Mouse (Mus musculus): ENCODE measurements around the gene Mrps9.
A peak's percentile ranks its signal among the peaks of the same experiment; 100 is the strongest.
"Not testable (repeated sequence)": the region's sequence is repeated elsewhere in the genome, so short reads cannot be mapped to it uniquely, and the experiment has no call there.

The Mrps9 gene

GRCm38 (mm10) chr1:42850663-42851397, at the start of gene Mrps9:
Gene Mrps9, plus strand, starts transcription at chr1:42851233.
- DNase-seq = peak; percentile 98

DNA sequence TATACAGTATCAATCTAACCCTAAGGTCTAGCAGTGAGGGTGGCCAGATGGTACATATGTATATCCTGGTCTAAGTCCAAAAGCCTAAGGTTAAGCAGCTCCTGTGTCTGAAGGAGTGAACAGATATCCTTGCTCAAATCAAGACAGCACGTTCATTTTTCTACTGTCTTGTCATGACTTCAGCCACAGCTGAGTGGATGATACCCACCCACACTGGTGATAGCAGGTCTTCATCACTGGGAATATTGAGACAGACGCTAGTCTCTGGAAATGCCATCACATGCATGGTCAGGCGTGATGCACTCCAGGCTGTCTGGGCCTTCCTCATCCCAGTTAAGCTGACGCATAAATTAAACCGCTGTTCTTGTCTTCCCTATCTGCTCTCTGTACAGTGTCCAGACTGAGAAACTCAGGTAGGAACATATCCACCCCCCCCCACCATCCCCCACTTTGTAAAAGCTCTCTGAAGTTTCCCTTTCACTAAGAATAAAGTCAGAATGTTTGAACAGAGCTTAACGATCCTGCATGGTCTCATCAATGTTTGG, 37.7 kb upstream of the Mrps9 start:
- DNase-seq = no peak

DNA sequence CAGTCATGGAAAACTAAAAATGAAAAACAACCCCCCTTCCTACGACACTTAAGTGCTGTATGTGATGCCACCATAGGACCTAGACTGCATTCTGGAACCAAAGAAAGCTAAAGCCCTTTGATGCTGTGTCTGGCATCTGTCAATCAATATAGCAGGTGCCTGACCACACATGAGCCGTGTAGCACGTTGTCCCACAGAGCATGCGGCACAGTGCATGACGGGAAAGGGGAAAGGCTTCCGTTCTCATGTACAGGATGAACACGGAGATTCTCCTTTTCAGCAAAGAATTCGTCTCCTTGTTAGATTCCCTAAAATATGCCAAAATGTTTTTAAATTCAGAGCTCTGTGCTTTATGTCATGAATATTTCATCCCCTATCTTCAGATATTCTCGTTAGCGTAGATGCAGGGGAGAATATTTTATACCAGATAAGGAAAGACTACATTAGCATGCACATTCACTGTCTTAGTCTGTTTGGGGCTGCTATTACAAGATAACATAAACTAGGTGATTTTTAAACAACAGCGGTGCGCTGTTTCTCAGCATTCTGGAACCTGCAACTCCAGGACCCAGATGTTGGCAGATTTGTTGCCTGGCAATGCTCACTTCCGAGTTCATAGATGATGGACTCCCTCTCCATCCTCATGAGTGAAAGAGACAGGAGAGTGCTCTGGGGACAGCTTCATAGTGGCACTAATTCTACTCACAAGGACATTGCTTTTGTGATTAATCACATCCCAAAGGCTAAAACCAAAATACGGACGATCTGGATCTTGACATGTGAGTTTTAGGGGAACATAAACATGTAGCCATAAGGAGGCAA, 36.0 kb upstream of the Mrps9 start:
- no peak for DNase-seq

DNA sequence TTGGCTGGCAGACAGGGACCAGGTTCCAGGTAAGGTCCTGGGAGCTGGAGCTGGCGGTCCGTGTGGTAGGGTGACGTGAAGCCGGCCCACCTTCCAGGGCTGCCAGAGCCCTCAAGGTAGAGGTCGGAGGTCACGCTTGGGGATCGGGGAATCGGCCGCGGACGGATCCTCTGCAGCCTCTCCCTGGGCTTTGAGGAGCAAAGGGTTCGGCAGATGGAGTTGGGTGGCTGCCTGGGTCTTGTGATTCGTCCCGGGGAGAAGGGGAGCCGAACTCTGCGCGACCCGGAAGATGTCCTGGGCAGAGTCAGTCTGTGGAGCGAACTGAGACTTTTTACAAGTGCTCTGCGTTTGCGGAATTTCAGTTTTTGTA, 350 bp downstream of the Mrps9 start:
- DNase-seq = no peak

DNA sequence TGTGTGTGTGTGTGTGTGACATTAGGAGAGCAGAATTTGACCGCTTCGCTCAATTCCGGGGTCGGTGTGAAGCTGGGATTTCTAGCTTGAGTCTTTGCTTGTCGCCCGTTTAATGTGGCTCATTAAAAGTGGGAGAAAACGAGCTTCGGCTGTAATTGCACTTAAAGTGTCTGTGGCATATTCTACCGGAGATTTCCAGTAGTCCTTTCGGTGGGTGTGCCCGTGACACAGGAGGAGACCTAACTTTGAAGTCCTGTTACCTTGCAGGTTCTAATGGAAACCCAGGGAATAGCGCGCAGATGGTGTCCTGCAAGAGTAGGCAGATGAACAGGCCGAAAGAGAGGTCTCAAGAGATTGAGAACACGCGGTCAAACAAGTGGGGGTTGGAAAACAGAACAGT, 777 bp downstream of the Mrps9 start:
- no peak for DNase-seq

DNA sequence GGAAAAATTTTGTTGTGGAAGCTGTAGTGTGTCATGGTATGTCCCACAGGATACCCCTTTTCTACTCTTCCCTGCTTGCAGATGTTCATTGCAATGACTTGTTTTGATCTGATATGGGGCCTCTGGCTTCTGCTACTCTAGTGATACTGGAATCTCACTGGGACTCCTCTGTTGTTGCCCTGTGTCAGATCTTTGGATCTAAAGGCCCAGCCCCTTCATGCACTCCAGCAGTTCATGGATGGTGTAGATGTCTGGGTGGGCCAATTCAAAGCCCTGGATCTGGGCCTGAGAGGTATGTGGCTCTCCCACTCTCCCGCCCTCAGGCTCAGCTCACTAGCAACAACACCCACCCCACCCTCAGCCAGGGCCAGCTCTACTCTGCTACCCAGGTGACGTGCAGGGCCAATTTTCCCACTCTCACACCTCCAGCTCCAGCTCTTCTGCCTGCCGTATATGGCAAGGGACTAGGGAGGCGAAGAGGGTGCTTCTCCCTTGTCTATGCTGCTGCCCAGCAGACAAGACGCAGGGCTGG, 13.8 kb downstream of the Mrps9 start:
- DNase-seq = no peak

DNA sequence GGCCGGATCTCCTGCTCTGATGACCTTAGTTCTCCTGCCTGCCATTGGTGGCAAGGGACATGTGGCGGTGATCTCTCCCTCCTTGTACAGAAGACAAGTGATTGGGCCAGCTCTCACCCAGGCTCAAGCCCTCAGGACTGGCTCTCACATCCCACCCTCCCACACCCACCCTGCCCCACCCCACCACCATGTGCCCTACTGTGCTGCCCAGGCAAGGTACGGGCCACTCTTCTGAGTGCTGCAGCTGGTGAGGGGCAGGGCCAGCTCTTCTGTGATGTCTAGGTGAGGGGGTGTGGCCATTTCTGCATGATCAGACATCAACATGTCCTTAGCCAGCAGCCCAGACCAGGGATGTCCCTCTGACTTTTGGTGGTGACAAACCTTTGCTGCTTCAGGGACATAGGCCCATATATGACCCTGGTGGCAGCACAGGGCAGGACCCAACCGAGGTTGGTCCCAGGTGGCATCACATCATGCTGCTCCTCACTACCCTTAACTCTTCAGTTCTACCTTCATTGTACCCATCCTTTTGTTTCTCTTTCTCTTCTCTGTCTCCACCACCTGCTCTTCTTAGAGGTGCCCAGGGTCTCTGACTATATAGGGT, 14.4 kb downstream of the Mrps9 start:
- no peak for DNase-seq

DNA sequence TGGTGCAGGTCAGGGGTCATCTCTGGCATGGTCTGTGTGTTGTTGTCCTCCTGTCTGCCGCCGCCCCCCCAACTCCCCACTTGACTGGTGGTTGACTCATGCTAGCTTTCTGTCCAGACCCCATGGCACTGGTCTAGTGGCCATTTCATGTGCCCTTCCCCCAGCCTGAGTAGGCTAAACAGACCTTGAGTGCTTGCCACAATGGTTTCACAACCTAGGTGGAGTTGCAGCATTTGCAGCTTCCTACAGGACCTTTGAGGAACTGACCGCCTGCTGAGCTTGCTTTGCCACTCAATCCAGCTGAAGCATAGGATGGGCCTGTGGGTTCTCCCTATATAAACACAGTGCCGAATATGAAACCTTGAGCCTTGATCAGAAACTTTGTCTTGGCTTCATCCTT, 15.0 kb downstream of the Mrps9 start:
- DNase-seq = no peak

- DNase-seq = no peak
These were observed 16.2 kb downstream of the Mrps9 start for GRCm38 (mm10) chr1:42867188-42867587.

- DNase-seq = no peak
These were observed 23.1 kb downstream of the Mrps9 start for GRCm38 (mm10) chr1:42874174-42874573.

DNA sequence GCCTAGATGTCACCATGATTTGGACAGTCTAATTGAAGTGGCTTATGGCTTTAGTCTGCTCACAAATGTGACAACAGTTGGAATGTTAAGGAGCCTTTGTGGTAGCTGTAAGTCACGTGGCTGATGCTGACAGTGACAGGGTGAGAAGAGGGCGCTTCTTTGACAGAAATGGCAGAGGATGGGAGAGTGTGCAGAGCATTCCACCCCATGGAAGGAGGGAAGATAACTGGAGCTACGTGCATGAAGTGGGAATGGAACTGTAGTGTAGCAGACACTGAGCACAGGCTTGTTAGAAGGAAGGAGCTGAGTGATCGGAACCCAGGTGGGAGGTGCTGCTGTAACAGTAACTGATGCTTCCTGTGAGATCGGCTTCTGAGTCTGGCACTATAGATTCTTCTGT, 24.2 kb downstream of the Mrps9 start:
- no peak for DNase-seq

DNA sequence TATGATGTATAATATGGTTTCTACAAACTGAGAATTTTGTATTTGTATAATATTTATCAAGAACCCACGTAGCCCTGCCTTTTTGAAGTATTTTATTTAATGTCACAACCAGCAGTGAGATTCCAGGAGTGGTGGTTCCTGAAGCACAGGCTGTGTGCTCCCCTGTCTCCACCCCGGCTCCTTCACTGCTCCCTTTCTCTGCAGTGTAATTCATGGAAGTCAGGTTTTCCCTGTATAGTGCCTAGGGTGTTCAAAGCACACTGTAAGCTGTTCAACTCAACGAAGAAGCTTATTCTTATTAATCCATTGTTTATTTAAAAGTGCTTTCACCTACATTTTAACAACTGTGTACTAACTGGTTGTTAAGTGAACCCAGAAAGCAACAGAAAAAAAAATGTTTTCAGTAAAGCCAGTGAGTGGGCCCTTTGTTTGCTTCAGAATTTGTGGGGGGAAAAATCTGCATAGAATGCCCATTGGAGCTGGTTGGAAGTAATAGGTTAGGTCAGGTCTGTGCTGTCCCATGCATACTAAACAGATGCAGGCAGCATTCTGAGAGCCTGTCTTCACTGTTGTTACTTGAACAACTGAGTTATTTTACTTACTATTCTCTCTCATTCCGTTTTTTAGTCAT, 25.5 kb downstream of the Mrps9 start:
- no peak for DNase-seq

DNA sequence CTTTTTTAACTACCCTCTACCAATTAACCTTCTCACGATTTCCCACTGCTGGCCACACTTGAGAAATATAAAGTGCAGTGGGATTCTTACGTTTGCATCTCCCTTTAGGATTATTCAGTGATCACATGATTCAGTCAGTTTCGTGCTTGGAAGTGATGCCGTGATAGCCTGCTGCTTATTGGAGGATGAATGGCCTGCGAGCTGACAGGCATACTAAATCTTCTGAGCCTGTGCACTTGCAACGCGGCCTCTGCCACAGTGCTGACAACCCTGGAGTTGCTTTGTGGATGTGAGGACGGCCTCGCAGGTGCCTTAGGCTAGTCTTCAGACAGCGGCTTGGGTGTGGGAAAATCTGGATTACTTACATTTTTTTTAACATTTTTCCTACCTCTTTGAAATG, 26.2 kb downstream of the Mrps9 start:
- no peak for DNase-seq

DNA sequence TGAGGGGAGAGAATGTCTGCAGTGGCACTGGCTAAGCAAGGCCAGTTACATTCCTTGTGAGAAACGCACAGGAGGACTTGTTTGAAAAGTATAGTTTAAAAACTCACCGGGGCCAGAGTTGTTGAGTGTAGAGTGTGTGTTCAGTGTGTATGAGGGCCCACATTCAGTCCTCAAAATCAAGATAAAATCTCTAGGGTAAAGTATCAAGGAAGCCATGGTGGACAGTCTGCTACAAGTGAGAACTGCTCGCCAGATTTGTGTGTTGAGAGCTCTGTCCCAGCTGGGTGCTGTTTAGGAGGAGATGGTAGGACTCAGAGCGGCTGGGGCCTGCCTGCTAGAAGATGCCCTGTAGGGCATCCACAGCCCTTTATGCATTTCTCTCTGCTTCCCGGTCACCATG, 27.8 kb downstream of the Mrps9 start:
- no peak for DNase-seq

DNA sequence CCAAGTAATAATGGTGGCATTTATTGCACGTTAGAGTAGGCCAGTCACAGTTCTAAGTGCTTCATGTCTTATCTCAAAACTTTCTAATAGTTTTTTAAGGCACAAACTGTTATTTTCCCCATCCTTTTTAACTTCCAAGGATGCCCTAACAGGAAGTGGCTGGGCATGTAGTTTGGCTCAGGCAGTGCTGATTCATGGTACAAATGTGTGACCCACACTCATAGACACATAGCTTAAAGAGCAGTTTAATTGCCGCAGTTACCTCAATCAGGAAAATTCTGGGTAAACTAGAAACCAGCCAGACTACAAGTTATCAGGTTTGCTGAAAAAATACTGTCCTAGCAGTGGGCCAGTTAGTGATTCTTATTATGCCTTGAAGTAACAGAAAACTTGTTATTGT, 31.2 kb downstream of the Mrps9 start:
- DNase-seq = no peak

DNA sequence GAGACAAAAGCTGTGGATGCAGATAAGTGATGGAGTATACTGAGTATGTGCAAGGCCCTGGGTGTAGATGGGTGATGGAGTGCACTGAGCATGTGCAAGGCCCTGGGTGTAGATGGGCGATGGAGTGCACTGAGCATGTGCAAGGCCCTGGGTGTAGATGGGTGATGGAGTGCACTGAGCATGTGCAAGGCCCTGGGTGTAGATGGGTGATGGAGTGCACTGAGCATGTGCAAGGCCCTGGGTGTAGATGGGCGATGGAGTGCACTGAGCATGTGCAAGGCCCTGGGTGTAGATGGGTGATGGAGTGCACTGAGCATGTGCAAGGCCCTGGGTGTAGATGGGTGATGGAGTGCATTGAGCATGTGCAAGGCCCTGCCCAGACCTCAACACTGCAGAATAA, 32.4 kb downstream of the Mrps9 start:
- DNase-seq = not testable (repeated sequence)

DNA sequence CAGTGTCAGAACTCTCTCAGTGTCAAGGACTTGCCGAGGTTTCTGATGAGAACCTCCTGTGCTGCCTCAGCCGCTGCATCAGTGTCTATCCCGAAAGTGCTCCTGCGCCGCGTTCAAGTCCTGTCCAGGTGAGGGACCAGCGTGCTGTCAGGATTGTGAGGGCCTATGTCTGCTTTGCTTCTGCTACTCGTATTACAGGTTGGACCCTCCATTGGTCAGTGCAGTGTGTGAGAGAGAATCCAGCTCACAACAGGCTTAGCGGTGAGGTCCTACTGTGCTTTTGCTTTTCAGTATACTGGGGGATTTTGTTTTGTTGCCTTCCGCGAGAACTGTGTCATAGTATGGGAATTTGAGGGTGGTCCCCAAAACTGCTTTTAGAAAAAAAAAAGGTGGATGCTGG, 36.8 kb downstream of the Mrps9 start:
- DNase-seq = no peak

- peak; percentile 15 for DNase-seq
These were observed 37.7 kb downstream of the Mrps9 start for GRCm38 (mm10) chr1:42888541-42889349.

- no peak for DNase-seq
These were observed 38.4 kb downstream of the Mrps9 start for GRCm38 (mm10) chr1:42889421-42889887.

DNA sequence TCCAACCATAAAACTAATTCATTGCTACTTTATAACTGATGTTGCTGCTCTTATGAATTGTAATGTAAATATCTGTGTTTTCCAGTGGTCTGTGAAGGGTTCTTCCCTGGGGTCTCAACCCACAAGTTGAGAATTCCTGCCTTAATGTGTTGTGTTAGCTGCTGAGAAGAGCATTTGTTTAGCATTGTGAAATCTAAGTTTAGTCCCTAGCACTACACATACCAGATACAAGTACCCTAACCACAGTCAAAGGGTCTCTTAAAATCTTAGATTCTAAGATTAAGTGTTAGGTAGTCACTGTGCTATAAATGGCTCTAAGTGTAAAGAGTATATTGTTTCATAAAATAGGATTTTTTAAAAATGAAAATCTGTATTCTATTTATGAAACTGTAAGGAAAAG, 43.7 kb downstream of the Mrps9 start:
- no peak for DNase-seq

GRCm38 (mm10) chr1:42905148-42905547, 54.1 kb downstream of the Mrps9 start:
- DNase-seq = no peak

GRCm38 (mm10) chr1:42906696-42907095, 55.7 kb downstream of the Mrps9 start:
- no peak for DNase-seq
